Mouse (Mus musculus): ENCODE data around the gene Ccpg1. TPM values are rescaled to one million over a fixed set of nuclear protein-coding genes. Genes with fewer than 3 reads are reported as not detected.

Ccpg1 gene
- polyA plus RNA-seq, 1 experiment, result 9.5 TPM

GRCm38 (mm10) chr9:72969874-72970273 is 15.4 kb upstream of the Ccpg1 start:
- peaks cover 8% of the 10 kb centered on the region for H3K27me3 ChIP-seq (ENCODE audit: control insufficient read depth, insufficient read depth, insufficient read length)

GRCm38 (mm10) chr9:72972435-72972834 is 12.8 kb upstream of the Ccpg1 start:
- Histone ChIP-seq H3K36me3 (ENCODE audit: control insufficient read depth, insufficient read depth) (no peaks in the 10 kb centered on the region), H3ac (ENCODE audit: control insufficient read depth, insufficient read length) (no peak overlapping the region), H3K4me3 (no peak overlapping the region), H3K4me2 (ENCODE audit: low read depth) (no peak overlapping the region), H3K27me3 (ENCODE audit: control insufficient read depth, insufficient read depth, insufficient read length) (peaks cover 4% of the 10 kb centered on the region), H3K79me2 (ENCODE audit: control insufficient read depth, insufficient read depth) (no peaks in the 10 kb centered on the region)
- TF ChIP-seq SRF (IDR thresholded peaks at IDR 0.05; ENCODE audit: control insufficient read depth, insufficient read length, low read depth) (no peak), TCF12 (IDR thresholded peaks at IDR 0.05; ENCODE audit: insufficient read depth, poor library complexity, severe bottlenecking) (no peak), MYOD1 (IDR thresholded peaks at IDR 0.05; ENCODE audit: control insufficient read depth in 1 of 3, insufficient read length in 2 of 3, low read depth in 2 of 3) (no peak), REST (IDR thresholded peaks at IDR 0.05; ENCODE audit: insufficient read depth, insufficient read length) (no peak), POLR2A (IDR thresholded peaks at IDR 0.05; ENCODE audit: insufficient read length, low read depth) (no peak), MYOG (IDR thresholded peaks at IDR 0.05; ENCODE audit: control insufficient read depth in 1 of 3, insufficient read depth in 1 of 3, insufficient read length in 2 of 3, low read depth in 2 of 3) (no peak), E2F4 (IDR thresholded peaks at IDR 0.05; ENCODE audit: insufficient read depth) (no peak), TCF3 (IDR thresholded peaks at IDR 0.05; ENCODE audit: insufficient read length, low read depth) (no peak), USF1 (IDR thresholded peaks at IDR 0.05; ENCODE audit: low read depth) (no peak), POLR2AphosphoS2 (IDR thresholded peaks at IDR 0.05; ENCODE audit: insufficient read length, low read depth) (no peak), CEBPB (IDR thresholded peaks at IDR 0.05; ENCODE audit: insufficient read depth, poor library complexity, severe bottlenecking) (no peak), MAX (IDR thresholded peaks at IDR 0.05; ENCODE audit: low read depth) (no peak)

More at GRCm38 (mm10) chr9:72969874-72970273, 15.4 kb upstream of the Ccpg1 start:
- Histone ChIP-seq H3K79me2 (ENCODE audit: control insufficient read depth, insufficient read depth) (no peaks in the 10 kb centered on the region), H3K4me3 (no peak overlapping the region), H3ac (ENCODE audit: control insufficient read depth, insufficient read length) (no peak overlapping the region), H3K36me3 (ENCODE audit: control insufficient read depth, insufficient read depth) (no peaks in the 10 kb centered on the region), H3K4me2 (ENCODE audit: low read depth) (no peak overlapping the region)
- TF ChIP-seq MYOD1 (IDR thresholded peaks at IDR 0.05; ENCODE audit: control insufficient read depth in 1 of 3, insufficient read length in 2 of 3, low read depth in 2 of 3) (no peak), CEBPB (IDR thresholded peaks at IDR 0.05; ENCODE audit: insufficient read depth, poor library complexity, severe bottlenecking) (no peak), TCF12 (IDR thresholded peaks at IDR 0.05; ENCODE audit: insufficient read depth, poor library complexity, severe bottlenecking) (no peak), REST (IDR thresholded peaks at IDR 0.05; ENCODE audit: insufficient read depth, insufficient read length) (no peak), MYOG (IDR thresholded peaks at IDR 0.05; ENCODE audit: control insufficient read depth in 1 of 3, insufficient read depth in 1 of 3, insufficient read length in 2 of 3, low read depth in 2 of 3) (no peak), TCF3 (IDR thresholded peaks at IDR 0.05; ENCODE audit: insufficient read length, low read depth) (no peak), USF1 (IDR thresholded peaks at IDR 0.05; ENCODE audit: low read depth) (no peak), POLR2A (IDR thresholded peaks at IDR 0.05; ENCODE audit: insufficient read length, low read depth) (no peak), POLR2AphosphoS2 (IDR thresholded peaks at IDR 0.05; ENCODE audit: insufficient read length, low read depth) (no peak), SRF (IDR thresholded peaks at IDR 0.05; ENCODE audit: control insufficient read depth, insufficient read length, low read depth) (no peak), E2F4 (IDR thresholded peaks at IDR 0.05; ENCODE audit: insufficient read depth) (no peak), MAX (IDR thresholded peaks at IDR 0.05; ENCODE audit: low read depth) (no peak)

- H3ac ChIP-seq (ENCODE audit: control insufficient read depth, insufficient read length), result no peak overlapping the region
- no peak overlapping the region for H3K4me2 ChIP-seq (ENCODE audit: low read depth)
- no peaks in the 10 kb centered on the region for H3K79me2 ChIP-seq (ENCODE audit: control insufficient read depth, insufficient read depth)
- no peaks in the 10 kb centered on the region for H3K36me3 ChIP-seq (ENCODE audit: control insufficient read depth, insufficient read depth)
- peaks cover 4% of the 10 kb centered on the region for H3K27me3 ChIP-seq (ENCODE audit: control insufficient read depth, insufficient read depth, insufficient read length)
- no peak overlapping the region for H3K4me3 ChIP-seq
- TF ChIP-seq MYOG (IDR thresholded peaks at IDR 0.05; ENCODE audit: control insufficient read depth in 1 of 3, insufficient read depth in 1 of 3, insufficient read length in 2 of 3, low read depth in 2 of 3) (no peak), CEBPB (IDR thresholded peaks at IDR 0.05; ENCODE audit: insufficient read depth, poor library complexity, severe bottlenecking) (no peak), MYOD1 (IDR thresholded peaks at IDR 0.05; ENCODE audit: control insufficient read depth in 1 of 3, insufficient read length in 2 of 3, low read depth in 2 of 3) (no peak), USF1 (IDR thresholded peaks at IDR 0.05; ENCODE audit: low read depth) (no peak), POLR2AphosphoS2 (IDR thresholded peaks at IDR 0.05; ENCODE audit: insufficient read length, low read depth) (no peak), REST (IDR thresholded peaks at IDR 0.05; ENCODE audit: insufficient read depth, insufficient read length) (no peak), SRF (IDR thresholded peaks at IDR 0.05; ENCODE audit: control insufficient read depth, insufficient read length, low read depth) (no peak), MAX (IDR thresholded peaks at IDR 0.05; ENCODE audit: low read depth) (no peak), POLR2A (IDR thresholded peaks at IDR 0.05; ENCODE audit: insufficient read length, low read depth) (no peak), E2F4 (IDR thresholded peaks at IDR 0.05; ENCODE audit: insufficient read depth) (no peak), TCF12 (IDR thresholded peaks at IDR 0.05; ENCODE audit: insufficient read depth, poor library complexity, severe bottlenecking) (no peak), TCF3 (IDR thresholded peaks at IDR 0.05; ENCODE audit: insufficient read length, low read depth) (no peak)
Measured at GRCm38 (mm10) chr9:72972984-72973383, 12.2 kb upstream of the Ccpg1 start.

GRCm38 (mm10) chr9:72974734-72975133 is 10.5 kb upstream of the Ccpg1 start:
- H3ac ChIP-seq (ENCODE audit: control insufficient read depth, insufficient read length), result no peak overlapping the region
- no peak overlapping the region for H3K4me3 ChIP-seq
- no peaks in the 10 kb centered on the region for H3K79me2 ChIP-seq (ENCODE audit: control insufficient read depth, insufficient read depth)
- no peak overlapping the region for H3K4me2 ChIP-seq (ENCODE audit: low read depth)
- peaks cover 4% of the 10 kb centered on the region for H3K27me3 ChIP-seq (ENCODE audit: control insufficient read depth, insufficient read depth, insufficient read length)
- TF ChIP-seq MYOD1 (IDR thresholded peaks at IDR 0.05; ENCODE audit: control insufficient read depth in 1 of 3, insufficient read length in 2 of 3, low read depth in 2 of 3) (no peak), TCF3 (IDR thresholded peaks at IDR 0.05; ENCODE audit: insufficient read length, low read depth) (no peak), REST (IDR thresholded peaks at IDR 0.05; ENCODE audit: insufficient read depth, insufficient read length) (no peak)
- no peaks in the 10 kb centered on the region for H3K36me3 ChIP-seq (ENCODE audit: control insufficient read depth, insufficient read depth)

DNA sequence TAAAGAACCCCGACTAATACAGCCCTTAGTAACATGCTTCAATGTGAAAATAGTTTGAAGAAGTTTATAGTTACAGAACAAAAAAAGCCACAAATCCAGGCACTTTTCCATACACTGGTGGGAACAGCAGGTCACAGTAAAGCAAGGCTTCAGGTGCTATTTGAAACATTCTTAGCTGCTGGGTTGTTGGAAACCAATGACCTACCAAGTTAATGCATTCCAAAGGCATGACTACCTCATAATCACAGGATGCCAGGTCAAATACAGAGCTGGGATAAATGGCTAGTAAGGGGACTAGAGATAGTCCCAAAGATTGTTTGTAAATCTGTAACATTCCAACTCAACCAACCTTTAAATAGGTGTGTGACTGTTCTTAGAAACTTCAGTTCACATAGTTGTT is 10.0 kb upstream of the Ccpg1 start:
- no peak overlapping the region for H3ac ChIP-seq (ENCODE audit: control insufficient read depth, insufficient read length)
- H3K27me3 ChIP-seq (ENCODE audit: control insufficient read depth, insufficient read depth, insufficient read length), result peaks cover 4% of the 10 kb centered on the region
- no peaks in the 10 kb centered on the region for H3K36me3 ChIP-seq (ENCODE audit: control insufficient read depth, insufficient read depth)
- no peaks in the 10 kb centered on the region for H3K79me2 ChIP-seq (ENCODE audit: control insufficient read depth, insufficient read depth)
- no peak overlapping the region for H3K4me2 ChIP-seq (ENCODE audit: low read depth)
- no peak overlapping the region for H3K4me3 ChIP-seq
- no peak for TF ChIP-seq TCF12 (IDR thresholded peaks at IDR 0.05; ENCODE audit: insufficient read depth, poor library complexity, severe bottlenecking)
- no peak for TF ChIP-seq CEBPB (IDR thresholded peaks at IDR 0.05; ENCODE audit: insufficient read depth, poor library complexity, severe bottlenecking)
- TF ChIP-seq POLR2A (IDR thresholded peaks at IDR 0.05; ENCODE audit: insufficient read length, low read depth), result no peak
- TF ChIP-seq MYOG (IDR thresholded peaks at IDR 0.05; ENCODE audit: control insufficient read depth in 1 of 3, insufficient read depth in 1 of 3, insufficient read length in 2 of 3, low read depth in 2 of 3), result no peak
- TF ChIP-seq SRF (IDR thresholded peaks at IDR 0.05; ENCODE audit: control insufficient read depth, insufficient read length, low read depth), result no peak
- TF ChIP-seq REST (IDR thresholded peaks at IDR 0.05; ENCODE audit: insufficient read depth, insufficient read length), result no peak
- no peak for TF ChIP-seq POLR2AphosphoS2 (IDR thresholded peaks at IDR 0.05; ENCODE audit: insufficient read length, low read depth)
- TF ChIP-seq E2F4 (IDR thresholded peaks at IDR 0.05; ENCODE audit: insufficient read depth), result no peak
- no peak for TF ChIP-seq MAX (IDR thresholded peaks at IDR 0.05; ENCODE audit: low read depth)
- no peak for TF ChIP-seq MYOD1 (IDR thresholded peaks at IDR 0.05; ENCODE audit: control insufficient read depth in 1 of 3, insufficient read length in 2 of 3, low read depth in 2 of 3)
- no peak for TF ChIP-seq USF1 (IDR thresholded peaks at IDR 0.05; ENCODE audit: low read depth)
